Mouse (Mus musculus) liver, embryonic 16.5 days (tissue): ENCODE measurements around the gene Fkbp11. TPM values are rescaled to one million over a fixed set of nuclear protein-coding genes. Genes with fewer than 3 reads are reported as not detected.

Experiments used
- ATAC-seq: fragments of 200-750 bp; cut with Nextera tagmentation; 2 replicates; pipeline ENCODE4 v1.8.0; 2017; ENCODE audit warnings: low read depth, mild to moderate bottlenecking, moderate number of reproducible peaks, moderate library complexity
- H3K27ac ChIP-seq: fragments of 300-500 bp; sonication (generic); 2 replicates; pipeline ENCODE4 v1.5.1; 2014; ENCODE audit warnings: mild to moderate bottlenecking, low read length
- H3K27me3 ChIP-seq: fragments of 300-500 bp; sonication (generic); 2 replicates; pipeline ENCODE4 v1.6.1; 2014; ENCODE audit warnings: low read depth, low read length, mixed read lengths; ENCODE audit not compliant: control insufficient read depth, insufficient read depth
- H3K36me3 ChIP-seq: fragments of 300-500 bp; sonication (generic); 2 replicates; pipeline ENCODE4 v1.6.1; 2014; ENCODE audit warnings: mild to moderate bottlenecking; ENCODE audit not compliant: control insufficient read depth, insufficient read depth
- H3K4me1 ChIP-seq: fragments of 300-500 bp; sonication (generic); 2 replicates; pipeline ENCODE4 v1.6.1; 2014; ENCODE audit warnings: low read depth, low read length, mixed read lengths; ENCODE audit not compliant: control insufficient read depth
- H3K4me2 ChIP-seq: fragments of 300-500 bp; sonication (generic); 2 replicates; pipeline ENCODE4 v1.6.1; 2014; ENCODE audit warnings: low read depth, low read length, mixed read lengths
- H3K4me3 ChIP-seq: fragments of 300-500 bp; sonication (generic); 2 replicates; pipeline ENCODE4 v1.5.1; 2014; ENCODE audit warnings: low read depth, mild to moderate bottlenecking, low read length
- H3K9ac ChIP-seq: fragments of 300-500 bp; sonication (generic); 2 replicates; pipeline ENCODE4 v1.6.1; 2014; ENCODE audit warnings: low read depth, low read length
- H3K9me3 ChIP-seq: fragments of 300-500 bp; sonication (generic); replicated peaks from 2 replicates; pipeline ENCODE4 v1.6.1; 2016; ENCODE audit warnings: low read length; ENCODE audit not compliant: control insufficient read depth
- WGBS: fragments of 180-500 bp; shearing (Covaris S2); extraction: QIAGEN DNeasy Blood & Tissue Kit; methylation state at CpG from one replicate; pipeline ENCODE4 v1.1.7; 2014; ENCODE audit not compliant: insufficient replicate concordance; 5-methylcytosine and 5-hydroxymethylcytosine counted together
- polyA plus RNA-seq: library from polyadenylated mRNA; unstranded; fragments of >200 nt; fragmentation: Nextera tagmentation; extraction: Ambion mirVana; gene quantifications from 2 replicates; pipeline ENCODE4 v1.2.1, GENCODE M21; 2015

Fkbp11 gene
- polyA plus RNA-seq, 1 experiment from 2014 or later = 182 TPM

GRCm38 (mm10) chr15:98676471-98676870 lies 51.5 kb downstream of the Fkbp11 start:
- no peak for ATAC-seq
- WGBS = 4% methylated on average over 9 of the region's 9 CpGs
- Histone ChIP-seq H3K27ac (no peak overlapping the region), H3K4me1 (no peaks in the 10 kb centered on the region), H3K4me2 (peak overlapping the region; percentile 58), H3K9me3 (no peaks in the 10 kb centered on the region), H3K27me3 (peaks cover 48% of the 10 kb centered on the region), H3K4me3 (peak overlapping the region; percentile 44), H3K9ac (no peak overlapping the region), H3K36me3 (no peaks in the 10 kb centered on the region)

- no peaks in the 10 kb centered on the region for H3K36me3 ChIP-seq
- H3K9me3 ChIP-seq = no peaks in the 10 kb centered on the region
- no peak overlapping the region for H3K4me2 ChIP-seq
- WGBS = 7% methylated on average over 14 of the region's 14 CpGs
- no peak overlapping the region for H3K9ac ChIP-seq
- no peak for ATAC-seq
- H3K27ac ChIP-seq = no peak overlapping the region
- H3K27me3 ChIP-seq = peaks cover 48% of the 10 kb centered on the region
- H3K4me1 ChIP-seq = no peaks in the 10 kb centered on the region
- H3K4me3 ChIP-seq = peak overlapping the region; percentile 0; the same call in 1 of the 2 replicates
Observed at GRCm38 (mm10) chr15:98675634-98676250, 52.3 kb downstream of the Fkbp11 start.

- H3K4me2 ChIP-seq = no peak overlapping the region
- H3K9me3 ChIP-seq = no peaks in the 10 kb centered on the region
- no peaks in the 10 kb centered on the region for H3K36me3 ChIP-seq
- WGBS = 28% methylated on average over 11 of the region's 11 CpGs
- H3K9ac ChIP-seq = no peak overlapping the region
- H3K4me3 ChIP-seq = no peak overlapping the region
- peaks cover 48% of the 10 kb centered on the region for H3K27me3 ChIP-seq
- H3K4me1 ChIP-seq = no peaks in the 10 kb centered on the region
- no peak overlapping the region for H3K27ac ChIP-seq
- ATAC-seq = no peak
Observed at GRCm38 (mm10) chr15:98674994-98675545, 52.9 kb downstream of the Fkbp11 start.

Other genes with a start within 250 kb of the Fkbp11 start
- gene Lalba, start 245.5 kb downstream of the Fkbp11 start, polyA plus RNA-seq = not detected in 2 replicates
- gene Olfr279, start 235.8 kb downstream of the Fkbp11 start, polyA plus RNA-seq = not detected in 2 replicates
- 28.3 and 28.5 TPM in 2 replicates for gene Kansl2, start 193.9 kb downstream of the Fkbp11 start, polyA plus RNA-seq
- gene Ccnt1, start 157.3 kb downstream of the Fkbp11 start, polyA plus RNA-seq = 24.3 and 25.9 TPM in 2 replicates
- not detected in 2 replicates for gene 4930415O20Rik, start 157.2 kb downstream of the Fkbp11 start, polyA plus RNA-seq
- gene Adcy6, start 118.1 kb downstream of the Fkbp11 start, polyA plus RNA-seq = 6.1 and 8.3 TPM in 2 replicates
- gene Cacnb3, start 97.4 kb downstream of the Fkbp11 start, polyA plus RNA-seq = 0.55 and 0.84 TPM in 2 replicates
- 9.0 and 10.0 TPM in 2 replicates for gene Ddx23, start 65.3 kb downstream of the Fkbp11 start, polyA plus RNA-seq
- 0.78 and 1.1 TPM in 2 replicates for gene Rnd1, start 50.7 kb downstream of the Fkbp11 start, polyA plus RNA-seq
- not detected in 2 replicates for gene Ccdc65, start 20.0 kb downstream of the Fkbp11 start, polyA plus RNA-seq
- gene Arf3, start 35.0 kb upstream of the Fkbp11 start, polyA plus RNA-seq = 10.5 and 12.0 TPM in 2 replicates
- gene Wnt10b, start 50.0 kb upstream of the Fkbp11 start, polyA plus RNA-seq = not detected in 2 replicates
- gene Wnt1, start 61.7 kb upstream of the Fkbp11 start, polyA plus RNA-seq = not detected in 2 replicates
- not detected in 2 replicates for gene Ddn, start 81.3 kb upstream of the Fkbp11 start, polyA plus RNA-seq
- gene Prkag1, start 103.3 kb upstream of the Fkbp11 start, polyA plus RNA-seq = 86.8 and 90.6 TPM in 2 replicates
- gene Kmt2d, start 143.0 kb upstream of the Fkbp11 start, polyA plus RNA-seq = 3.9 and 4.0 TPM in 2 replicates
- gene Rhebl1, start 166.3 kb upstream of the Fkbp11 start, polyA plus RNA-seq = 2.9 and 3.4 TPM in 2 replicates
- gene Dhh, start 170.3 kb upstream of the Fkbp11 start, polyA plus RNA-seq = 0.11 TPM in 2 replicates
- gene Lmbr1l, start 190.0 kb upstream of the Fkbp11 start, polyA plus RNA-seq = 4.4 and 4.6 TPM in 2 replicates
- gene Tuba1b, start 206.4 kb upstream of the Fkbp11 start, polyA plus RNA-seq = 934 and 938 TPM in 2 replicates
- not detected in 2 replicates for gene Gm49450, start 225.4 kb upstream of the Fkbp11 start, polyA plus RNA-seq
- gene Tuba1a, start 225.5 kb upstream of the Fkbp11 start, polyA plus RNA-seq = 48.1 and 57.9 TPM in 2 replicates